Mouse (Mus musculus) lung, adult 2 months (tissue): ENCODE data around the gene Inpp5a.

Experiments
- CTCF ChIP-seq: fragments of 200-500 bp; IDR thresholded peaks from 2 replicates; pipeline ENCODE4 v1.5.1; 2011; ENCODE audit warnings: mild to moderate bottlenecking, low read length, control low read depth; ENCODE audit not compliant: insufficient read depth
- POLR2A ChIP-seq: fragments of 200-500 bp; IDR thresholded peaks from 2 replicates; pipeline ENCODE4 v1.6.1; 2011; ENCODE audit warnings: low read depth, mild to moderate bottlenecking, control low read depth, low read length, borderline replicate concordance; ENCODE audit errors: extremely low read depth

- TF ChIP-seq POLR2A (no peak), CTCF (no peak)
These were observed 12.0 kb downstream of the Inpp5a start for GRCm38 (mm10) chr7:139400926-139401325.
